ENCODE assay signal across 8 mouse cellular contexts in the genomic region with DNA sequence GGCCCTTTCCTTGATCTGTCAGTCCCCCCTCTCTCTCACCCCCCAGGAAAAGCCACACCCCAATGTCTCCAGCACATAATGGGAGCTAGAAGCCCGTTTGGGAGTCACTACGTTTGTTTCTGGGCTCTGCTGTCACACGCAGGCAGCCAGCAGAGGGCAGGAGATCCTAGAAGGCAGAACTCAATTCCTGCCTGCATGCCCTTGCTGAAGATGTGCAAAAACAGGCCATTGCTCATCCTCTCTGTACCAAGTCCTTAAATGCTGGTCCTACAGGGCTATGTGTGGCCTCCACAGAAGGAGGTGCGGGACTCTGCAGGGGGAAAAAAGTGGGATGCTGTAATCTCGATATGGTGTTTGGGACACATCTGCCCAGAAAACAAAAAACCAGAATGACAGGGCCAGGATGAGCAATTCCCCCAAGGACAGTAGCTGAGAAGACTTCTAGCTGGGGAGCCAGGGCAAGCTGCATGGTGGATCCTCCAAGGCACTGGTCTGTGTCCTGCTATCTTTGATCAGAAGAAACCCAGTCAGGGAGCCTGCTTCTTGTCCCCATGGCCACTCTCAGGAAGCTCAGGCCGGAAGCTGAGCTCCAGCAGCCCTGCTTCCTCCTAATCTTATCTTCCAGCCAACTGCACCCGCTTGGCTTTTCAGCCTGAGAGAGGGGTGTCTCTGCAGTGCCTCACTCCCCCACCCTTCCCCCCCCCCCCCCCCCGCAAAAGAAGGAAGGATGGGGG. TPM values are rescaled to one million over a fixed set of nuclear protein-coding genes. Genes with fewer than 3 reads are reported as not detected.
A peak's percentile ranks its signal among the peaks of the same experiment; 100 is the strongest.
DNase-seq lines count a peak whose midpoint lies in the region; ATAC-seq and TF ChIP-seq lines count a peak whose summit lies in the region.

No protein-coding gene starts in this region.

- 33% methylated on average over 7 of the region's 8 CpGs for WGBS in forebrain, embryonic 14.5 days
- WGBS in lung, embryonic 16.5 days, result 25% methylated on average over 7 of the region's 8 CpGs

- H3K4me2 ChIP-seq in forebrain, embryonic 14.5 days (ENCODE audit: low read length), result no peak overlapping the region
- no peak overlapping the region for H3K4me2 ChIP-seq in lung, embryonic 16.5 days (ENCODE audit: low read depth, low read length)

- H3K27ac ChIP-seq in forebrain, embryonic 14.5 days (ENCODE audit: low read depth, low read length), result no peak overlapping the region
- peak overlapping the region; percentile 42; the same call in 1 of the 2 replicates for H3K27ac ChIP-seq in lung, embryonic 16.5 days (ENCODE audit: low read length)

- peak; percentile 33 for DNase-seq in G1E (ENCODE audit: low spot score)
- DNase-seq in adrenal gland, postnatal 36 days, result peak; percentile 75 to 86
- DNase-seq in forebrain, embryonic 14.5 days (ENCODE audit: low spot score), result peak; percentile 81
- DNase-seq in heart, postnatal 36 days, result peak; percentile 71 to 74
- peak; percentile 56 to 73 for DNase-seq in layer of hippocampus, adult 8-10 months (ENCODE audit: low spot score in 2 of 2)
- peak; percentile 53 for DNase-seq in ovary, postnatal 14 days (ENCODE audit: low spot score)
- DNase-seq in yolk sac, embryonic 10.5 days (ENCODE audit: low spot score), result peak; percentile 53

- no peaks in the 10 kb centered on the region for H3K36me3 ChIP-seq in G1E (replicated peaks)
- no peaks in the 10 kb centered on the region for H3K36me3 ChIP-seq in forebrain, embryonic 14.5 days (ENCODE audit: control insufficient read depth, insufficient read depth, low read length)
- no peaks in the 10 kb centered on the region for H3K36me3 ChIP-seq in lung, embryonic 16.5 days (ENCODE audit: control insufficient read depth, insufficient read depth, low read length)

- ATAC-seq in G1E (ENCODE audit: extremely low read depth, insufficient number of reproducible peaks, low FRiP score, poor library complexity, severe bottlenecking), result peak; percentile 64
- ATAC-seq in forebrain, embryonic 14.5 days, result peak; percentile 54
- ATAC-seq in lung, embryonic 16.5 days (ENCODE audit: low read depth), result no peak

- peaks cover 60% of the 10 kb centered on the region for H3K27me3 ChIP-seq in G1E (ENCODE audit: insufficient read depth, low read length)
- no peaks in the 10 kb centered on the region for H3K27me3 ChIP-seq in forebrain, embryonic 14.5 days (replicated peaks; ENCODE audit: control insufficient read depth, insufficient read depth, low read length)
- no peaks in the 10 kb centered on the region for H3K27me3 ChIP-seq in lung, embryonic 16.5 days (ENCODE audit: control insufficient read depth, insufficient read depth, low read depth, low read length)

- TF ChIP-seq CTCF in G1E (IDR thresholded peaks at IDR 0.05; ENCODE audit: low read depth, low read length), result peak; percentile 35; the same call in 1 of the 2 replicates

- no peaks in the 10 kb centered on the region for H3K9me3 ChIP-seq in G1E (replicated peaks)
- H3K9me3 ChIP-seq in forebrain, embryonic 14.5 days (replicated peaks; ENCODE audit: control insufficient read depth, low read length), result no peaks in the 10 kb centered on the region
- H3K9me3 ChIP-seq in lung, embryonic 16.5 days (ENCODE audit: control insufficient read depth, low read length), result no peaks in the 10 kb centered on the region

- intact Hi-C loops in heart, postnatal 36 days (cut with DNase I), result loop anchor here (1.0 to 5.0 kb wide), 4 partner anchors 36 to 277 kb away; no protein-coding TSS in a partner anchor

- H3K9ac ChIP-seq in forebrain, embryonic 14.5 days (ENCODE audit: low read length), result no peak overlapping the region
- no peak overlapping the region for H3K9ac ChIP-seq in lung, embryonic 16.5 days (ENCODE audit: low read length)

- no peak overlapping the region for H3K4me3 ChIP-seq in G1E (ENCODE audit: low read depth, low read length)
- no peak overlapping the region for H3K4me3 ChIP-seq in forebrain, embryonic 14.5 days (ENCODE audit: low read depth, low read length)
- no peak overlapping the region for H3K4me3 ChIP-seq in lung, embryonic 16.5 days (ENCODE audit: low read length)

- peaks cover 8% of the 10 kb centered on the region for H3K4me1 ChIP-seq in G1E (ENCODE audit: insufficient read depth, low read depth, low read length)
- 0 out of 2 replicates have a peak, but pooled peaks cover 2% of the 10 kb centered on the region for H3K4me1 ChIP-seq in forebrain, embryonic 14.5 days (ENCODE audit: control insufficient read depth, insufficient read depth, low read length)
- H3K4me1 ChIP-seq in lung, embryonic 16.5 days (replicated peaks; ENCODE audit: control insufficient read depth, insufficient read depth, low read length), result peaks cover 29% of the 10 kb centered on the region

RNA-seq across cellular contexts. Expression of gene Omp, which starts 10.4 kb away (rescaled TPM):
- total RNA-seq in G1E (2014; fragmentation: Nextera tagmentation), result not detected in 2 replicates
- total RNA-seq in G1E (2017), result 0.22 TPM in 1 of 2 replicates, not detected in the other
- polyA plus RNA-seq in G1E (2012), result not detected in 2 replicates
- total RNA-seq in adrenal gland, postnatal 36 days (2021), result 1 to 10 TPM in 1 of 2 experiments, under 1 TPM in 1; 0.20 to 3.1 TPM
- 0.30 and 0.32 TPM in 2 replicates for polyA plus RNA-seq in forebrain, embryonic 14.5 days (2014; fragmentation: Nextera tagmentation; extraction: Ambion mirVana)
- under 1 TPM in 1 of 2 experiments, not detected in 1; 0.11 TPM for total RNA-seq in heart, postnatal 36 days (2021)
- 1 to 10 TPM in 3 of 4 experiments, under 1 TPM in 1; 0.92 to 1.3 (median 1.1) TPM for total RNA-seq in layer of hippocampus, adult 8-10 months (2022)
- 0.25 and 0.73 TPM in 2 replicates for polyA plus RNA-seq in lung, embryonic 16.5 days (2015; fragmentation: Nextera tagmentation; extraction: Ambion mirVana)

RNA-seq across cellular contexts. Expression of gene Capn5, which starts 22.4 kb away (rescaled TPM):
- total RNA-seq in G1E (2014; fragmentation: Nextera tagmentation) (6.5 TPM in 1 of 2 replicates, not detected in the other), G1E (2017) (0.23 and 1.0 TPM in 2 replicates)
- polyA plus RNA-seq in G1E (2012), result 0.02 and 0.03 TPM in 2 replicates
- total RNA-seq in adrenal gland, postnatal 36 days (2021), result 1 to 10 TPM; 3.7 to 7.0 TPM
- 6.1 and 8.2 TPM in 2 replicates for polyA plus RNA-seq in forebrain, embryonic 14.5 days (2014; fragmentation: Nextera tagmentation; extraction: Ambion mirVana)
- 1 to 10 TPM; 2.4 to 2.6 TPM for total RNA-seq in heart, postnatal 36 days (2021)
- 10 to 100 TPM; 37.9 to 46.5 (median 40.4) TPM for total RNA-seq in layer of hippocampus, adult 8-10 months (2022)
- 9.6 and 10.1 TPM in 2 replicates for polyA plus RNA-seq in lung, embryonic 16.5 days (2015; fragmentation: Nextera tagmentation; extraction: Ambion mirVana)

RNA-seq across cellular contexts. Expression of gene Myo7a, which starts 36.4 kb away (rescaled TPM):
- total RNA-seq in G1E (2014; fragmentation: Nextera tagmentation) (not detected in 2 replicates), G1E (2017) (0.05 and 0.12 TPM in 2 replicates)
- polyA plus RNA-seq in G1E (2012), result 0.01 TPM in 1 of 2 replicates, not detected in the other
- 100 to 1,000 TPM; 102 to 124 TPM for total RNA-seq in adrenal gland, postnatal 36 days (2021)
- 7.7 and 10.7 TPM in 2 replicates for polyA plus RNA-seq in forebrain, embryonic 14.5 days (2014; fragmentation: Nextera tagmentation; extraction: Ambion mirVana)
- 1 to 10 TPM; 5.3 to 5.8 TPM for total RNA-seq in heart, postnatal 36 days (2021)
- 10 to 100 TPM; 11.1 to 15.0 (median 13.2) TPM for total RNA-seq in layer of hippocampus, adult 8-10 months (2022)
- 9.9 and 11.3 TPM in 2 replicates for polyA plus RNA-seq in lung, embryonic 16.5 days (2015; fragmentation: Nextera tagmentation; extraction: Ambion mirVana)

RNA-seq across cellular contexts. Expression of gene B3gnt6, which starts 43.6 kb away (rescaled TPM):
- total RNA-seq in G1E (2014; fragmentation: Nextera tagmentation), result not detected in 2 replicates
- 0.11 and 0.17 TPM in 2 replicates for total RNA-seq in G1E (2017)
- 0.03 and 0.09 TPM in 2 replicates for polyA plus RNA-seq in G1E (2012)
- total RNA-seq in adrenal gland, postnatal 36 days (2021), result 1 to 10 TPM in 1 of 2 experiments, under 1 TPM in 1; 0.20 to 3.2 TPM
- 0.19 and 0.32 TPM in 2 replicates for polyA plus RNA-seq in forebrain, embryonic 14.5 days (2014; fragmentation: Nextera tagmentation; extraction: Ambion mirVana)
- not detected for total RNA-seq in heart, postnatal 36 days (2021)
- total RNA-seq in layer of hippocampus, adult 8-10 months (2022), result under 1 TPM; 0.24 to 0.45 (median 0.29) TPM
- polyA plus RNA-seq in lung, embryonic 16.5 days (2015; fragmentation: Nextera tagmentation; extraction: Ambion mirVana), result 0.13 and 0.36 TPM in 2 replicates

Comparison
In these comparisons a context has a peak if more than half of its experiments do, and no peak if none do; other contexts are left out.
1. RNA of gene Capn5, which starts 22.4 kb away (total RNA-seq): 37.9 to 46.5 TPM in layer of hippocampus, adult 8-10 months; 3.7 to 7.0 TPM in adrenal gland, postnatal 36 days, 0.23 to 6.5 TPM in G1E and 2.4 to 2.6 TPM in heart, postnatal 36 days; every median in the first group is over 4 times any median in the second.
2. RNA of gene Myo7a, which starts 36.4 kb away (total RNA-seq): 102 to 124 TPM in adrenal gland, postnatal 36 days; 11.1 to 15.0 TPM in layer of hippocampus, adult 8-10 months, 5.3 to 5.8 TPM in heart, postnatal 36 days and 0.05 to 0.12 TPM in G1E; every median in the first group is over 4 times any median in the second.
3. Peak in every context shown above with its lines, with median percentiles within 50 percentile points of each other: DNase-seq.